Comparison of ENCODE assay signal across 13 mouse cellular contexts in genomic region chr17:61311189-61311588, GRCm38 (mm10).
"Had no signal": no experiment of that assay in that cellular context is flagged by ENCODE, and none has a peak within 500 bp of the region (broad histone marks: within the 10 kb centered on the region; RNA-seq: fewer than 3 reads in every experiment).

No protein-coding gene starts in this region.

- H3K4me3 ChIP-seq: left cerebral cortex, adult 2 months; liver, embryonic 13.5 days; midbrain, embryonic 13.5 days had no signal

- H3K4me2 ChIP-seq: liver, embryonic 13.5 days; midbrain, embryonic 13.5 days had no signal

- ATAC-seq: midbrain, embryonic 13.5 days had no signal

- DNase-seq: kidney, adult 11 months; kidney, adult 8-10 months; kidney, postnatal 36 days; layer of hippocampus, postnatal 36 days; liver, embryonic 13.5 days; lung, adult 2 months; lung, postnatal 14 days; lung, postnatal 4 days; thymus, adult 18-20 months; thymus, postnatal 14 days; thymus, postnatal 4 days had no signal

- H3K27me3 ChIP-seq: liver, embryonic 13.5 days; midbrain, embryonic 13.5 days had no signal

- H3K9ac ChIP-seq: liver, embryonic 13.5 days; midbrain, embryonic 13.5 days had no signal

- H3K27ac ChIP-seq: left cerebral cortex, adult 2 months; liver, embryonic 13.5 days; midbrain, embryonic 13.5 days had no signal

- H3K36me3 ChIP-seq: liver, embryonic 13.5 days; midbrain, embryonic 13.5 days had no signal

- H3K9me3 ChIP-seq: liver, embryonic 13.5 days; midbrain, embryonic 13.5 days had no signal

- H3K4me1 ChIP-seq: liver, embryonic 13.5 days; midbrain, embryonic 13.5 days had no signal
